Mouse (Mus musculus): ENCODE measurements at regions not wholly inside any gene's neighbourhood (a gene's known extent, or its start where the extent isn't known, plus 50 kb on each side); places are given as distances from the start of the nearest gene placed in this dataset.

GRCm38 (mm10) chr8:7973791-7974190 lies 687.3 kb downstream of the Efnb2 start:
- TF ChIP-seq CTCF (conservative IDR thresholded peaks at IDR 0.05; ENCODE audit: low read length) (no peak), POU5F1 (IDR thresholded peaks at IDR 0.05; ENCODE audit: borderline replicate concordance, low read length) (no peak), NANOG (IDR thresholded peaks at IDR 0.05; ENCODE audit: borderline replicate concordance, low read length) (no peak)

Measured in E14TG2a.4 (cell line).